Mouse (Mus musculus) B cell, adult 2 months (primary cell): ENCODE data around the gene Wbp2.
A peak's percentile ranks its signal among the peaks of the same experiment; 100 is the strongest.
"Not testable (repeated sequence)": the region's sequence is repeated elsewhere in the genome, so short reads cannot be mapped to it uniquely, and the experiment has no call there.

Source experiments
- DNase-seq, 2 experiments: peaks; one replicate each; pipeline ENCODE4 v3.0.0; 2022

Wbp2 gene

DNA sequence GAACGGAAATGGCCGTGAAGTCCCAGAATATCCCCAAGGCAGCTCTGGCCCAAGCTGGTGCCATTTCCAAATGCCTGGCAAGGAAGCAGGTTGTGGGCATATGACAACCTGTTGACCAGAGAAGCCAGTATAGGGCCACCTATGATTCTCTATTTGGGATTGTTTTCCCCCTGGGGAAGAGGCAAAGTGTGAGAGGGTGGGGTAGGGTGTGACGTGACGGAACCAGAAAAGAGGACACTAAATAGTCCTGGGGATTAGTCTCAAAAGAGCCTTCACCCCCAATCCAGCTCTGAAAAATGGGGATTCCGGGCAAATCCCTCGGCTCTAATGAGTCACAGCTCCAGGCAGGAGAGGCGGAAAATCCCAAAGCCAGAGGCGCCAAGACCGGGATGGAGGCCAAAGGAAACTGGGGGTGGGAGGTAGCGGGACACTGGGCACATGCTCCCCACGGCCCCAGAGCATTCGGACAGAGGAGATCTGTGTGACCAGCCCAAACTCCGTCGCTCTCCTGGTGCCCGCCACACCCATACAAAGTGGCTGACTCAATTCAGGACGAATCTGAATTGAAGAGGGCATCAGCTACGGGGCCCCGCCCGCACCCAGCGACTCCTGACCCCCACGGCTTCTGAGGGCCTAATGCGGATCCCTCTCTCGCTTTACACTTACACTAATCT lies 21.8 kb upstream of the Wbp2 start:
- no peak for DNase-seq

DNA sequence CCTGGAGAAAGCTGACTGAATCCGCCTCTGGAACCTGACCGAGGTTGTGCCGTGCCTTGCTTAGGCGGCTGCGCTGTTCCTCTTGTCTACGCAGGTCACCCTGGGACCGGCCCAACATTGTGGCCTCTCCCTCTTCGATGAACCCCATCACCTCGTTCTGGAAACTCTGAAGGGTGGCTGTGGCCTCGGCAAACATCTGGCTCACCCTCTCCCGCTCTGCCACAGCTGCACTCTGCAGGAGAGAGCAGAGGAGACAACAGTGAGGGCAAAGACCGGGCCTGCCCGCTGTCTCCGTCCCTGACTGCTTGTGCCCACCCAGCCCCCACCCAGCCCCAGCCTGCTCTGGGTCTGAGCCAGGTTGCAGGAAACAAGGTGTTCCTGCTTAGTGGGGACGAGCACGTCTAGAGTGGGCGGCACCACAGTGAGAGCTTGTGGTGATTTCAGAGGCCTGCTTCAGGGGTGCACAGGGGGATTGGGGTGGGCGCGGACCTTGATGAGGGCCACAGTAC lies 21.0 kb upstream of the Wbp2 start:
- DNase-seq: no peak

DNA sequence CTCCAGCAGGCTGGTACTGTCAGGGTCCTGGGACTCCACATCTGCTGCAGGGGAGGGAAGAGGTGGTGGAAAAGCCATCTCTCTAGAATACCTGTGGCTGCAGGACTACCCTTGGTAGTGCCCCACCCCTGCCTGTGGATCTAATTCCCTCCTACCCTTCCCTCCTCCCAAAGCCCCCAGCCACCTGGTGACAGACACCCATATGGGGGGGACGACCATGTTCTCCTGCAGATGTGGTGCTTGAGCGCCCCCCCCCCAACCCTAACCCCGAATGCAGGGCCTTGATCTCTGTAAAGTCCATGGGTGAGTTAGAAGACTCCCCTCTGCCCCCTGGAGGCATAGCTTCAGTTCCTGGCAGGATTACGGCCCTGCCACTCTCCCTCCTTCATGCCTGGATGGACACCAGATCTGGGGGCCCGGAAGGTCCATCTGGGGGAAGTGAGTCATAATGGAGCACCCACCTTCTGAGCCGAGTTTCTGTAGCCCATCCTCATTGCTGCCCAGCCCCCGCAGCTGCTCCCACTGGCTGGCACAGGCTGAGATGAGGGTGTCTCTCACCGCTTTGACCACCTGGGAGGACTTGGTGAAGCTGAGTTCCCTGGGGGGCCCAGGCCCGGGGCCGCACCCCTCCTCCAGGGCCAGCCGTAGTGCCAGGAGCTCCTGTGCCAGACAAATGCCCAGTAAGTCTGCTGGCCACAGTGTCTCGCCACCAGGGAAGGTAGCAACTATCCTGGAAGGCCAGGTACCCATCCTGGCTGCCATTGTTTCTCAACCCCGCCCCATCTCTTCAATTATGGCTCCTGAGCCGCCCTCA lies 20.4 kb upstream of the Wbp2 start:
- no peak for DNase-seq

DNA sequence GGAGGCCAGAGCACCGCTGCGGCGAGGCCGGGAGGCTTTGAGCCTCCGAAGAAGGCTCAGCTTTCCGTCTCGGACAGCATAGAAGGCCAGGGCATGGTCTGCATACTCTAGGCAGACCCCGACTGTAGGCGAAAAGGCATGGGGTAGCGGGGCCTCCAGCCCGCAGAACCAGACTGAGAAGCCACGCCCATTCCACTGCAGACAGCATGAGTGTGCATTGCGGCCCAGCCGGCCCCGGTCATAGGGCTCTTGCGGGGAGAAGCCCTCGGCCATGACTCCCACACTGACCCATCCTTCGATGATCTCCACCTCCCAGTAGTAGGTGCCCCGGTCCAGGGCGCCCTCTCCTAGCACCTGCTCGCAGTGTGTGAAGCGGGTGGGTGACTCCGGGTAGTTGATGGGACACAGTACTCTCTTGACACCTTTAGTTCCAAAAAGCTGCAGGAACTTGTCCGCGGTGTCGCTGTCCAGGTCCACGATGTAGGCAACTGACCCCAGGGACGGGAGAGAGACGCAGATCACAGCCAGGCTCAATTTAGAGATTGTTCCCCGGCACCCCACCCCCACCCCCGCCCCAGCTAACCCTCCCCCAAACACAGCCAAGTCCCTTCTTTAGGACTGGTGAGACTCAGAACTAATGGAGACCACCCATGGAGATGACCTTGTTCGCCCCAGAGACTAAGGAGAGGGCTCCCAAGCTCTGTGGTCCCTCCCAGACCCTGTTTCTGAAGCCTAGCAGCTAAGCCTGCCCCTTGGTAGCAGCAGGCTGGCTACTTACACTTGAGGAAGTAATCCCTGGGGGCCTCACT lies 19.6 kb upstream of the Wbp2 start:
- DNase-seq: no peak

- DNase-seq: no peak
Measured at GRCm38 (mm10) chr11:116105065-116105464, 18.3 kb upstream of the Wbp2 start.

DNA sequence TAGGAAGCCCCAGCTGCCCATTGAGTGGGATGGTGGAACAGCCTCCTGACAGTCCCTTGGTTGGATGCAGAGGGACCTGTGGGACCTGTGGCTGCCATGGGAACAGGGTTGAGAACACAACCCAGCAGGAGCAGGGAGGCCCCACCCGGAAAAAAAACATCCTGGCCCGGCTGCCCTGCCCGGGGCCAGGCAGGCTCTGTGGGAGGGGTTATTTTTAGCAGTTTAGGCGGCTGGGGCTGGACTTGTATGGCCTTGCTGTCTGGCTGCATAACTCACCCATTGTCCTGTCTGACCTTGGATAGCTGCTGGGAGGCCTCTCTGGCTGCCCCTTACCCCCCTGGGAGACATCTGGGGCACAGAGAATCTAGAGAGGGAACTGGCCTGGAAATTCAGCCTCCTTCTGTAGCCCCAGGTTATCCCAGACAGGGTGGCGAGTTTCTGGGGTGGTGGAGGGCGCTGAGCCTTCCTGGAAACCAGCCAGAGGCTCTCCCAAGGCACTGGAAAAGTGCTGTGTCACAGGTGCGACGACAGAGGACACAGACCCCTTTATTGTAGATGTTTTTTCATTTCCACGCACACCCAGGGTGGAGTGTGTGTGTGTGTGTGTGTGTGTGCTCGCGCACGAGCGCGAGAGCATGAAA lies 17.3 kb upstream of the Wbp2 start:
- DNase-seq: no peak

DNA sequence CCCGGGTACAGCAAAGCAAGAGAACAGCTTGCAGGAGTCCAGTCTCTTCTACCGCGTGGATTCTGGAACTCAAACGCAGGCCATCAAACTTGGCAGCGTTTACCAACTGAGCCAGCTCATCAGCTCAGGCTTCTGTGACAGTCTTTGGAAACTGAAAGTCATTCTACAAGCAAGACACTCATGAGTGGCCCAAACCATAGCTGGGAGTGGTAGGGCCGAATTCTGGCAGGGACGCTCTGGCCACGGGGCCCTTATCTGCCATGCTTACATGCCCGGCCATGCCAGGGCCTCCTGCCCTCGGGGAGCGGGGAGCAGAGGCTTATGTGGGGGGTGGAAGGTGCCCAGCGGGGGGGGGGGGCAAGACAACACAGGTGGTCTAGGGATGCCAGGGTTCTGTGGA lies 16.8 kb upstream of the Wbp2 start:
- no peak for DNase-seq

DNA sequence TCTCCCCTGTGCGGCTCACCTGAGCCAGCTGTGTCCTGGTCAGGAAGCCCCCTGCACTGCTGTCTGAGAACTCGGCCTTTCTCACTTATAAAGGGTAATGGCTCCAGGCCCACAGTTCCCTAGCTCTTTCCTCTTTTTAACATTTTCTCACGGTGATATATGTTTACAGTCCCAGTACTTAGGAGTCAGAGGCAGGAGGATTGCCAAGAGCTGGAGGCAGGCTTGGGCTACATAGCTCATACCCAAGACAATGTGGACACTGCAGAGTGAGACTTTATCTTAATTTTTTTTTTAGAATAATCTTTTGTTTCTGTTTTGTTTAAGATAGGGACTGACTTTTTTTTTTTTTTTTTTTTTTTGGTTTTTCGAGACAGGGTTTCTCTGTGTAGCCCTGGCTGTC lies 15.7 kb upstream of the Wbp2 start:
- no peak for DNase-seq

DNA sequence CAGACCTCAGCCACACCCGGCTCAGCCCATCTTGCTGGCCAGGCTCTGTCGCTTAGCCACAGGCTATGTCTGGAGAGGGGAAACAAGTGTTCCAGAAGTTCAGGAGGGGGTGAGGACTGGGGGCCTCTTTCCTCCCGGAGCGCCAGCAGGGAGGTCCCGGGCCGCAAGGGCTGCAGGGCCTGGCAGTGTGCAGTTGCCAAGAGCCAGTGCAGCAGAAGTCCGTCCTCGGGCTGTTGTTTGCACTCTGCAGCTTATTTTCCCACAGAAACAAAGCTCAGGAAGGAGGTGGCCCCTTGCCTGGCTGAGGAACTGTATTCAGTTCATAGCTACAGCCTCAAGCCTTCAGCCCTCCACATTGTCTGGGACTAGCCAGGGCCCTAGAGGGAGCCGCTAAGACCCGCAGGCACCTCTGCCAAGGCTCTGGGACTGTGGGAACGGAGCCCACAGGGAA lies 15.2 kb upstream of the Wbp2 start:
- DNase-seq: no peak

DNA sequence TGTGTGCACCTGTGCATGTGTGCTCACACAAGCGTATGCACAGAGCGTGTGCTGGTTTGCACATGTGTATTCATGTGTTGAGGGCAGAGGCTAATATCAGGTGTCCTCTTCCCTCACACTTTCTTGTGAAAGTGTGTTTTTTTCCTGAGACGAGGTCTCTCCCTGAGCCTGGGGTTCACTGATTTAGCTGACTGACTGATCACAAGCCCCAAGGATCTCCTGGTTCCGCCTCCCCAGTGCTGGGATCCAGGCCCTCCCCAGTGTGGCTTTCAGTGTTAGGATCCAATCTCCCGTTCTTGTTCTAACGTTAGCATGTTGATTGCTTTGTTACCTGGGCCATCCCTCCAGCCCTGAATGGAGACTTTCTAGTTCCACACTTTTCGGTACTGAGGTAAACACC lies 14.0 kb upstream of the Wbp2 start:
- DNase-seq: no peak

DNA sequence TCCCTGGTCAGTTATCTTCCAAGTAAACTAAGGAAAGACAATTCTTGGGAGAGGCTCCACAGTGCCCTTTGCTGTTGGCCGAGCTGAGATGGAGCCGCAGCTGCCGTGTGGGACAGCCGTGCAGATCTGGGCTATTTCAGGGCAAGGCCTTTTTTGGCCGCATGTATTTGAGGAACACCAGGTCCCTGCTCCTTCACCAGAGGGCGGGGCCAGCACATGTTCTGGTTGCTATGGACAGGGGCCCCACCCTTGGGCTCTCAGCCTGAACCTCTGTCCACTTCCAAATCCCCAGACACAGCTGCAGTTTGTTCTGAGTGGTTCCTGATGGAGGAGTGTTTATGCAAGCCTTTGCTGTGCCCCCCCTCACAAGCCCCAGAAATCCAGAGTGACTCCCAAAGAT lies 13.6 kb upstream of the Wbp2 start:
- no peak for DNase-seq

DNA sequence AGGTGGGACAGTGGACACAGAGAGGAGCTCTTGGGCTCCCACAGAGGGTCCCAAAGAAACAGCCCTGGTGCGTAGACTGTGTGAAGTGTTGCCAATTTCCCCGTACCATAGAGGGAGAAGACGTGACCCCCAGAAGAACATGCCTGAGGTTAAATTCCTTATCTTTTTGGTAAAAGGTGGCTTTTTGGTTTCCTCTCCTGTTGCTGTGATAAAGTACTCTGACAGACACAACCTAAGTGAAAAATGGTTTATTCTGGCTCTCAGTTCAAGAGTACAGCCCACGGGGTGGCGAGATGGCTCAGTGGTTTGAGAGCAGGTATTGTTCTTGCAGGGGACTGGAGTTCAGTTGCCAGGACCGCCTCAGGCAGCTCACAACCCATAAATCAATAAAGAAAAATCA lies 12.7 kb upstream of the Wbp2 start:
- no peak for DNase-seq

DNA sequence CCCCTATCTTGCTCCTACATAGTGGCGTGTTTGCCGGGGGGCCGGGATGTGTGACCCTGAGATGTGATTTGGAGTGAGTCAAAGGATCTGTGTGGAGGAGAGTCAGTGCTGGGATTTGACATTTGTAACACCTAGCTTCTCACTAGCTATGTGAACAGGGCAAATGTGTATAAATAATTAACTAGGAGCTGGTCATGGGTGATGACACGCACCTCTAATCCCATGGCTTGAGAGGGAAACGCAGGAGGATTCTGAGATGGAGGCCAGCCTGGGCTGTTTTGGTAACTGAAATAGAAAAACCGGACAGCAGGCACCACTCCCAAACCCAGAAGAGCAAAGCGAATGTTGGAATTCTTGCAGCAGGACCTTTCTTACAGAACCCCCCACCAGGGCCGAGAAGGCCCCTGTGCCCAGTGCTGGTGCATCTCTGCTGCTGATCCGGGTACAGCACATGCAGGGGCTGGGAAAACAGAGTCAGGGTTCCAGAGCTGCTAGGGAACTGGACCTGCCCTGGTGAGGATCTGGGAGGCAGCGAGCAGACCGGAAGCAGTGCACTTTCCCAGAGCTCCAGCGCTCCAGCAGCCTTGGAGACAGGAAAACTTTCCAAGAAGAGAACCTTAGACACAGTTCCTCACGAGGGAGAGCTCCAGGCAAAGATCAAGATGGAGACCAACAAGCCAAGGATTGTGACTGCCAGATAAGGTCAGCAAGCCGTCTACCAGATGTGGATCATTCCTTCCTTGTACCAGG lies 12.1 kb upstream of the Wbp2 start:
- no peak for DNase-seq

GRCm38 (mm10) chr11:116096213-116097108 lies 9.7 kb upstream of the Wbp2 start:
- peak; percentile 73 to 75 for DNase-seq

DNA sequence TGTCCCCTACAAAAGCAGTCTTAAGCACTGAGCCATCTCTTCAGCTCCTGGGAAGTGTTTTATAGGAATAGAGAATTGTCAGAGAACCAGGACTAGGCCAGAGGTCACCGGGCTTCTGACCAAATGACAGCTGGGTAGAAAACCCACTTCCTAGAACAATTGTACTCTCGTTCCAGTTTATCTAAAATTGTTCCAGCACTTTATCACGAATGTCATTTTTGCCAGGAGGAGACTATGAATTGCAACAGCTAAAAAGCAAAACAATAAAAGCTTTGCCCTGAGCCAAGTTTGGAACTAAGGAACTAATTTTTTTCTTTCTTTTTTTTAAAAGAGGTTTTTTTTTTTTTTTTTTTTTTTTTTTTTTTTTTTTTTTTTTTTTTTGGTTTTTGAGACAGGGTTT lies 8.8 kb upstream of the Wbp2 start:
- no peak for DNase-seq

GRCm38 (mm10) chr11:116093771-116094565 lies 7.2 kb upstream of the Wbp2 start:
- no peak for DNase-seq

DNA sequence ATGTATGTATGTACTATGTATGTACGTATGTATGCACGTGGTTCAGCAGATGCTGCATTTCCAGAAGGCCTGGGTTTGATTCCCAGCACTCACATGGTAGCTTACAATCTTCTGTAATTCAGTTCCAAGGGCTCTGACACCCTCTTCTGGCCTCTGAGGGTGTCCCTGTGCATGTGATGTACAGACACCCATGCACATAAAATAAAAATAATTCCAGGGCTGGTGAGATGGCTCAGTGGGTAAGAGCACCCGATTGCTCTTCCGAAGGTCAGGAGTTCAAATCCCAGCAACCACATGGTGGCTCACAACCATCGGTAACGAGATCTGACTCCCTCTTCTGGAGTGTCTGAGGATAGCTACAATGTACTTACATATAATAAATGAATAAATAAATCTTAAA lies 6.2 kb upstream of the Wbp2 start:
- DNase-seq: not testable (repeated sequence)

GRCm38 (mm10) chr11:116091591-116091990 lies 4.8 kb upstream of the Wbp2 start:
- no peak for DNase-seq

GRCm38 (mm10) chr11:116089545-116089944 lies 2.8 kb upstream of the Wbp2 start:
- no peak for DNase-seq

GRCm38 (mm10) chr11:116088741-116089394 lies 2.1 kb upstream of the Wbp2 start:
- DNase-seq: no peak
